Mouse (Mus musculus) retina, postnatal 1 day (tissue): ENCODE data around the gene Triobp.
"Not testable (repeated sequence)": the region's sequence is repeated elsewhere in the genome, so short reads cannot be mapped to it uniquely, and the experiment has no call there.

ENCODE experiments used
- DNase-seq: peaks from one replicate; pipeline ENCODE4 v3.0.0-alpha.2; 2012

Triobp gene

GRCm38 (mm10) chr15:79002036-79002435 lies 54.5 kb downstream of the Triobp start:
- DNase-seq: no peak

- no peak for DNase-seq
Observed at GRCm38 (mm10) chr15:79003079-79003478, 55.6 kb downstream of the Triobp start.

- DNase-seq: no peak
Observed at GRCm38 (mm10) chr15:79005581-79005980, 58.1 kb downstream of the Triobp start.

GRCm38 (mm10) chr15:79006638-79007037 lies 59.1 kb downstream of the Triobp start:
- DNase-seq: peak; percentile 78

GRCm38 (mm10) chr15:79007059-79007458 lies 59.5 kb downstream of the Triobp start:
- peak; percentile 65 for DNase-seq

- DNase-seq: not testable (repeated sequence)
Observed at GRCm38 (mm10) chr15:79007836-79008235, 60.3 kb downstream of the Triobp start.

GRCm38 (mm10) chr15:79009734-79010133 lies 62.2 kb downstream of the Triobp start:
- no peak for DNase-seq

- no peak for DNase-seq
Observed at GRCm38 (mm10) chr15:79011550-79011949, 64.0 kb downstream of the Triobp start.

- peak; percentile 58 for DNase-seq
Observed at GRCm38 (mm10) chr15:79013382-79013781, 65.9 kb downstream of the Triobp start.

- peak; percentile 54 for DNase-seq
Observed at GRCm38 (mm10) chr15:79018191-79018590, 70.7 kb downstream of the Triobp start.

- DNase-seq: peak; percentile 55
Observed at GRCm38 (mm10) chr15:79018886-79019285, 71.4 kb downstream of the Triobp start.

- no peak for DNase-seq
Observed at GRCm38 (mm10) chr15:79022671-79023230, 75.2 kb downstream of the Triobp start.

GRCm38 (mm10) chr15:79023366-79023765 lies 75.8 kb downstream of the Triobp start:
- DNase-seq: no peak

GRCm38 (mm10) chr15:79025687-79026308 lies 78.3 kb downstream of the Triobp start:
- peak; percentile 56 for DNase-seq

GRCm38 (mm10) chr15:79026511-79027290 lies 79.2 kb downstream of the Triobp start:
- DNase-seq: peak; percentile 34

GRCm38 (mm10) chr15:79027291-79028205 lies 80.0 kb downstream of the Triobp start:
- peak; percentile 49 for DNase-seq

- DNase-seq: peak; percentile 95
Observed at GRCm38 (mm10) chr15:79028237-79028738, 80.8 kb downstream of the Triobp start, which contains the start of gene H1f0. H1f0 (plus strand) TSS chr15:79028450.

- no peak for DNase-seq
Observed at GRCm38 (mm10) chr15:79028823-79029484, 81.4 kb downstream of the Triobp start.

- DNase-seq: peak; percentile 50
Observed at GRCm38 (mm10) chr15:79029519-79030241, 82.2 kb downstream of the Triobp start.

GRCm38 (mm10) chr15:79030551-79031435 lies 83.3 kb downstream of the Triobp start:
- DNase-seq: peak; percentile 97
